Mouse (Mus musculus) urinary bladder, adult 2 months (tissue): Measurements from ENCODE around the gene 4930469K13Rik. TPM values are rescaled to one million over a fixed set of nuclear protein-coding genes. Genes with fewer than 3 reads are reported as not detected.

Experiments
- DNase-seq: peaks from one replicate; pipeline ENCODE4 v3.0.0; 2022; ENCODE audit warnings: low spot score
- polyA plus RNA-seq: library from polyadenylated mRNA; depleted of rRNA; stranded (reverse); fragments of >200 nt; gene quantifications from 2 replicates; pipeline ENCODE4 v1.2.3, GENCODE M21; 2012; rRNA removed

Gene 4930469K13Rik
- polyA plus RNA-seq, 1 experiment, result not detected

DNA sequence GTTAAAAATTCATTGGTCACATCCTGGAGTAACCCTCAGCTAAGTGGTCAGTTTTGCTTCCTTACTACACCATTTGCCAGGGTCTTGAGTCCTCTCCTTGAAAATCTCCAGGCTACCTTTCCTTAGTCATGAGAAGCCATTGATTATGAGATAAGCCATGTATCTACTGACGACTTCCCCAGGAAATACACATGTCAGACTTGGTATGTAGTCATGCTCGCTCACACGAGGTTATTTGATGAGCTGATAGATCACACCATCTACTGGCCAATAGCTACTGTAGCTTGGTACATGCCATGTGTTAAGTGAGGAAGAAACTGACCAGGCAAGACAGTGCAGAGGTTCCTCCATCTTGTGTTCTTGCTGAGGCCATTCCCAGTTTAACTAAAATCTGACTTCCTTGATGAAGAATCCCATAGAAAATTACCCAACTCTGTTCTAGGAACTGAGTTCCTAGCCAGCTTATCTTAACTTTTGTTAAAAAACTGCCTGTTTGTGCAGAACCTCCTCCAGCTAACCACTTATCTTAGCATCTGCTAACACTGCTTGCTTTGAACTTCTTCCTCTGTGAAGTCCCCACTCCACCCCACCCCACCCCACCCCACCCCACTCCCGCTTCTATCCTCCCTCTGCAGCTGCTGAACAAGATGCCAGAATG is 158.8 kb downstream of the 4930469K13Rik start:
- DNase-seq, result no peak

DNA sequence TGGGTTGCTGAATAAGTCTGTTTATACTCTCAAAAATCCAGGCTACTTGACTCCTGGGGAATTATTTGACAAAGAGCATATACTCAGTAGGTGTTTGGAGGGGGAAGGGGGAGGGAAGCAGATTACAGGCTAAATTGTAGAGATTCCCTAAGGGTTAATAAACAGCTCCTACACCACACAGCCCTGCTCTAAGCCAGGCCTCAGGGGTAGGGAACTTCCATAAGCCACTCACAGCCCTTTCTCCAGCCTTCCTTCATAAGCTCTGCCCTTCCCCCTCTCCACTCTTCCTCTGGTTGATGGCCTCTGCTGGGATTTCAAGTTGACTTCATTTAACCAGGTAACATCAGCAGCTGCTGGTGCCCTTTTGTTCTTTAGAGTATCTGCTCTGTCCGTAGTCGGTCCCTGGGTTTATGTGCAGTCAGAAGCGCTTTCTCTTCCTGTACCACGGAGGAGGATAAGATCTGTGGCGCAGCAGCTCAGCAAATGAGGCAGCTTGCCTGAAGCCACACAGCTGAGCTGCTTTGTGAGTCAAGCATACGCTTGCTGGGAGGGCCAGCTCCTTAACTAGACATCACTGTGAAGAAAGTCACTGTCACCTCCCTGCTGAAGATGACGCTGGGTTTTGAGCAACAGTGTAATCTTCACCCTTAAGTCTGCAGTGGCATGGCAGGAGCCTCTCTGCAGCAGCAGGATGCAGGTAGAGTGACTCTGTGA is 159.6 kb downstream of the 4930469K13Rik start:
- no peak for DNase-seq

DNA sequence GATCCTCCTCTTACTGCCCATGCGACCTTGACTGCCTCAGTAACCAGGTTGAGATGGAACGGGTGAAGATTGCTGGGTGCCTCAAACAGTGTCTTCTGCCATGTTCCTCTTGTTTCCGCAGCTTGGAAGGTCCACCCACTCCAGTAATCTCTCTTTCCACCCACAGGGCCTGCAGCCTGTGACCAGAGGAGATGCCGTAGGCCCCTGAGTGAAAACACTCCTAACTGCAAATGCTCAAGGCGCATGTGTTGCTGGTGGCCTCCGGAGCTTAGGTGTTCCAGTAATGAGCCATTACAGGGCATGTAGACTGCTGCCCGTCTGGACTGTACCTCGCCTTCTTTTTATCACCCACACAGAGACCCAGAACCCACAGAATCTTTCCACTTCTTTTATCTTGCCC is 160.7 kb downstream of the 4930469K13Rik start:
- no peak for DNase-seq

GRCm38 (mm10) chr11:33934286-33934685 is 164.1 kb downstream of the 4930469K13Rik start:
- DNase-seq, result no peak

DNA sequence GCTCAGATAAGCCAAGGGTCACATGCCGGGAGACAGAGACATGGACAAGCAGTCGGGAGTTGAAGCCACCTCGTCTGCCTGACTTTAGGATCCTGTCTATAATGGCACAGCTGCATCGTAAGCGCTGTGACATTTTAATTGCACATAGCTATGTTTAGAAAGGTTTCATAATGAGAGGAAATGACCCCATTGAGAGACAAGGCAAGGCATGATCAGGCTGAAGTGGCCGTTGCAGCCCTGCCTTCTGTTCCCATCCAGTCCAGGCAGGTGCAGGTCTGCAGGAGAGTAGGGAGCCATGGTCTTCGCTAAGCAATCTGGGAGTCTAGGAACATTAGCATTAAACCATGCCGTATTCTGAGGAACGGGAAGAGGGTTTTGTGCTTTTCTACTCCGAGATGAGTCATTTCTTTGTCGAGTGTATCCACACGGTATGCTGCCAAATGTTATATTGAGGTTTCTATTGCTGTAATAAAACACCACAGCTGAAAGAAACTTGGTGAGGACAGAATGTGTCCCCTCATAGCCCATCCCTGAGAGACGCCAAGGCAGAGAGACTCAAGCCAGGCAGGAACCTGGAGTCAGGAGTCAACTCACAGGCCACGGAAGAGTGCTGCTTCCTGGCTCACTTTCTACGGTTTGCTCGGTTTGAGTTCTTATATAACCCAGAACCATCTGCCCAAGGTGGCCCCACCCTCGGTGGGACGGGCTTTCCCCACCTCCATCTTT is 165.8 kb downstream of the 4930469K13Rik start:
- DNase-seq, result no peak

DNA sequence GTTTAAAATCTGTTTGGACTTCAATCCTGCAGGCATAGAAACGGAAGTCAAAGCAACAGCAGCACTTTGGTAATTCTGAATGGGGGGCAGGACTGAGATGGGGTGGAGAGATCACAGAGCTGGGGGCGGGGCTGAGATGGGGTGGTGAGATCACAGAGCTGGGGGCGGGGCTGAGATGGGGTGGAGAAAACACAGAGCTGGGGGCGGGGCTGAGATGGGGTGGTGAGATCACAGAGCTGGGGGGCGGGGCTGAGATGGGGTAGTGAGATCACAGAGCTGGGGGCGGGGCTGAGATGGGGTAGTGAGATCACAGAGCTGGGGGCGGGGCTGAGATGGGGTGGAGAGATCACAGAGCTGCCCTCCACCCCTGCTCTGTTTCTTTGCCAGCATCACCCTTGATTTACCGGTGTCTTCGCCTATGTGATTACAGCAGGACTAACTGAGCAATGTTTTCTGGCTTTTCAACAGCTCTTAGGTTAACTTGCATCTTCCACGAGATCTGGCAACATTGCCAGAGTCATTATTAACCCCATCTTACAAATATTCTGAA is 166.4 kb downstream of the 4930469K13Rik start:
- DNase-seq, result no peak

DNA sequence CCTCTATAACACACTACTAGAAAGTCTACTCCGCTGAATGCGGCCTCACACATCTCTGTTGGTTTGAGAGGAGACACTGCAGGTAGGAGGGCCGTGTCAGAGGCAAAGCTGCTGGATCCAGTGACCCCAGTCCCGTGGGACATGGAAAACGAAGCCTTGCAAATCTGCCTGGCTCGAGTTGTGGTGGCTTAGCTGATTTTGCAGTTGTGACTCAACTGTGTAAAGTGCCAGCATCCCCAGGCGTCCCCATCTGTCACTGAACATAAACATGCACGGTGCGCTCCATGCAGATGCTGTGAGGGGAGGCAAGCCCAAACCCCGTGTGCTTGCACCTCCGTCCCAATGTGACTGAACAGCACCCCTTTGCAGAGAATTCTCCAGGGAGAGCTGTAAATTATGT is 168.9 kb downstream of the 4930469K13Rik start:
- DNase-seq, result no peak

- DNase-seq, result no peak
These were observed 169.7 kb downstream of the 4930469K13Rik start for GRCm38 (mm10) chr11:33928658-33929057.

- DNase-seq, result no peak
These were observed 170.5 kb downstream of the 4930469K13Rik start for GRCm38 (mm10) chr11:33927836-33928235.

- DNase-seq, result no peak
These were observed 171.0 kb downstream of the 4930469K13Rik start for GRCm38 (mm10) chr11:33927321-33927720.

DNA sequence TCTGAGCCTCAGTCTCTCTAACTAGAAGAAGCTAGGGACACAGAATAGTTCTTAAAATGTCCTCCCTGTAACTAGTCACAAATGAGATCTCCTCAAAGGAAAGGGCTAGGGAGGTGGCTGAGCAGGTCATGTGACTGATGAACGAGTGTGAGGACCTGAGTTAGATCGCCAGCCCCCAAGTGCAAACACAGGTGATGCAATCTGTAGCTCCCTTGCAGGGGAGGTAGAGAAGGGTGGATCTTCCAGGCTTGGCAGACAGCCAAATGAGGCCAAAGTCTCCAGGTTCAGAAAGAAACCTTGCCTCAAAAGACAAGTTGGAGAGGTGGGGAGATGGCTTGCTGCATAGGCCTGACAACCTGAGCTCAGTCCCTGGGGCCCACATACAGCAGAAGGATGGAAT is 171.8 kb downstream of the 4930469K13Rik start:
- DNase-seq, result no peak

DNA sequence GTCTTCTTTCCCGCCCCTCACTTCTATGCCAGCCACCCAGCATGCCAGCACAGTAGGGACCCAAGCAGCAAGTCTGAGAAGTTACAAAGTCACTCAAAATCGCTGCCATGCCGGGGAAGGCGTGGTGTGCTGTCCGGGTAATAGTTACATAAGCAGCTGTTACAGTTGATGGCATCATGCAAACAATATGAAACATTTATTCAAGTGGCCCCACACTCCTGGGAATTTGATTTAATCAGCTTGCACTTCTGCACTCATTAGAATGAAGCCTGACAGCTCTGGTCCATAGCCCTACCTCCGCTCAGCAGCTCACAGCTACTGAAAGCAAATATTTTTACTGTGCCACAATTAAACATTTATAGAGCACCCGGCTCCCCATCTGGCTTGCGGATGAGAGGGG is 172.6 kb downstream of the 4930469K13Rik start:
- no peak for DNase-seq

Other genes with a start within 250 kb of the 4930469K13Rik start
- gene Kcnmb1, start 135.5 kb downstream of the 4930469K13Rik start, polyA plus RNA-seq, result 35.2 and 43.3 TPM in 2 replicates
- 0.76 and 1.2 TPM in 2 replicates for gene Kcnip1, start 105.4 kb downstream of the 4930469K13Rik start, polyA plus RNA-seq
- gene Lcp2, start 51.6 kb downstream of the 4930469K13Rik start, polyA plus RNA-seq, result 4.0 and 5.0 TPM in 2 replicates
- not detected in 2 replicates for gene Foxi1, start 109.5 kb upstream of the 4930469K13Rik start, polyA plus RNA-seq
- 0.59 and 0.63 TPM in 2 replicates for gene Fam196b, start 216.3 kb upstream of the 4930469K13Rik start, polyA plus RNA-seq